Mouse (Mus musculus): ENCODE results near the gene Prdm1. TPM values are rescaled to one million over a fixed set of nuclear protein-coding genes. Genes with fewer than 3 reads are reported as not detected.

The Prdm1 gene
- polyA plus RNA-seq, 1 experiment = 0.90 TPM

GRCm38 (mm10) chr10:44508649-44509048, 19.7 kb downstream of the Prdm1 start:
- H3K4me3 ChIP-seq (replicated peaks; ENCODE audit: control insufficient read depth, low read depth, low read length) = no peak overlapping the region
- H3K27ac ChIP-seq (ENCODE audit: control insufficient read depth, insufficient read depth, low read depth, low read length, poor library complexity) = no peak overlapping the region
- 82% methylated on average over 7 of the region's 7 CpGs for WGBS
- no peaks in the 10 kb centered on the region for H3K4me1 ChIP-seq (ENCODE audit: control insufficient read depth, insufficient read depth, low read length)
- TF ChIP-seq CTCF (IDR thresholded peaks at IDR 0.05; ENCODE audit: control insufficient read depth, insufficient read depth, low read length) (no peak), POLR2A (IDR thresholded peaks at IDR 0.05; ENCODE audit: borderline replicate concordance, control insufficient read depth, low read depth, low read length) (no peak)

- TF ChIP-seq CTCF (IDR thresholded peaks at IDR 0.05; ENCODE audit: control insufficient read depth, insufficient read depth, low read length) = no peak
- TF ChIP-seq POLR2A (IDR thresholded peaks at IDR 0.05; ENCODE audit: borderline replicate concordance, control insufficient read depth, low read depth, low read length) = no peak
- Histone ChIP-seq H3K4me1 (ENCODE audit: control insufficient read depth, insufficient read depth, low read length) (no peaks in the 10 kb centered on the region), H3K27ac (ENCODE audit: control insufficient read depth, insufficient read depth, low read depth, low read length, poor library complexity) (no peak overlapping the region), H3K4me3 (replicated peaks; ENCODE audit: control insufficient read depth, low read depth, low read length) (no peak overlapping the region)
- 53% methylated on average over 2 of the region's 2 CpGs for WGBS
Measured at GRCm38 (mm10) chr10:44507984-44508383, 20.3 kb downstream of the Prdm1 start.

- no peaks in the 10 kb centered on the region for H3K4me1 ChIP-seq (ENCODE audit: control insufficient read depth, insufficient read depth, low read length)
- no peak overlapping the region for H3K4me3 ChIP-seq (replicated peaks; ENCODE audit: control insufficient read depth, low read depth, low read length)
- H3K27ac ChIP-seq (ENCODE audit: control insufficient read depth, insufficient read depth, low read depth, low read length, poor library complexity) = no peak overlapping the region
- TF ChIP-seq POLR2A (IDR thresholded peaks at IDR 0.05; ENCODE audit: borderline replicate concordance, control insufficient read depth, low read depth, low read length) = no peak
- no peak for TF ChIP-seq CTCF (IDR thresholded peaks at IDR 0.05; ENCODE audit: control insufficient read depth, insufficient read depth, low read length)
- WGBS = 77% methylated on average over 13 of the region's 13 CpGs
Measured at GRCm38 (mm10) chr10:44502891-44503290, 25.4 kb downstream of the Prdm1 start.

GRCm38 (mm10) chr10:44499897-44500519, 28.3 kb downstream of the Prdm1 start:
- Histone ChIP-seq H3K4me3 (replicated peaks; ENCODE audit: control insufficient read depth, low read depth, low read length) (no peak overlapping the region), H3K27ac (ENCODE audit: control insufficient read depth, insufficient read depth, low read depth, low read length, poor library complexity) (no peak overlapping the region), H3K4me1 (ENCODE audit: control insufficient read depth, insufficient read depth, low read length) (no peaks in the 10 kb centered on the region)
- WGBS = 54% methylated on average over 15 of the region's 15 CpGs
- TF ChIP-seq POLR2A (IDR thresholded peaks at IDR 0.05; ENCODE audit: borderline replicate concordance, control insufficient read depth, low read depth, low read length) = no peak
- TF ChIP-seq CTCF (IDR thresholded peaks at IDR 0.05; ENCODE audit: control insufficient read depth, insufficient read depth, low read length) = no peak

GRCm38 (mm10) chr10:44493818-44494492, 34.3 kb downstream of the Prdm1 start:
- WGBS = 74% methylated on average over 15 of the region's 15 CpGs
- H3K4me3 ChIP-seq (replicated peaks; ENCODE audit: control insufficient read depth, low read depth, low read length) = no peak overlapping the region
- no peak for TF ChIP-seq CTCF (IDR thresholded peaks at IDR 0.05; ENCODE audit: control insufficient read depth, insufficient read depth, low read length)
- no peak for TF ChIP-seq POLR2A (IDR thresholded peaks at IDR 0.05; ENCODE audit: borderline replicate concordance, control insufficient read depth, low read depth, low read length)
- no peaks in the 10 kb centered on the region for H3K4me1 ChIP-seq (ENCODE audit: control insufficient read depth, insufficient read depth, low read length)
- no peak overlapping the region for H3K27ac ChIP-seq (ENCODE audit: control insufficient read depth, insufficient read depth, low read depth, low read length, poor library complexity)

GRCm38 (mm10) chr10:44492815-44493525, 35.3 kb downstream of the Prdm1 start:
- Histone ChIP-seq H3K4me3 (replicated peaks; ENCODE audit: control insufficient read depth, low read depth, low read length) (no peak overlapping the region), H3K27ac (ENCODE audit: control insufficient read depth, insufficient read depth, low read depth, low read length, poor library complexity) (no peak overlapping the region), H3K4me1 (ENCODE audit: control insufficient read depth, insufficient read depth, low read length) (no peaks in the 10 kb centered on the region)
- whole genome bisulfite sequencing = 87% methylated on average over 8 of the region's 8 CpGs
- no peak for TF ChIP-seq CTCF (IDR thresholded peaks at IDR 0.05; ENCODE audit: control insufficient read depth, insufficient read depth, low read length)
- TF ChIP-seq POLR2A (IDR thresholded peaks at IDR 0.05; ENCODE audit: borderline replicate concordance, control insufficient read depth, low read depth, low read length) = no peak

GRCm38 (mm10) chr10:44490899-44491422, 37.3 kb downstream of the Prdm1 start:
- no peak overlapping the region for H3K27ac ChIP-seq (ENCODE audit: control insufficient read depth, insufficient read depth, low read depth, low read length, poor library complexity)
- no peak overlapping the region for H3K4me3 ChIP-seq (replicated peaks; ENCODE audit: control insufficient read depth, low read depth, low read length)
- no peaks in the 10 kb centered on the region for H3K4me1 ChIP-seq (ENCODE audit: control insufficient read depth, insufficient read depth, low read length)
- TF ChIP-seq POLR2A (IDR thresholded peaks at IDR 0.05; ENCODE audit: borderline replicate concordance, control insufficient read depth, low read depth, low read length) (no peak), CTCF (IDR thresholded peaks at IDR 0.05; ENCODE audit: control insufficient read depth, insufficient read depth, low read length) (no peak)
- WGBS = 85% methylated on average over 5 of the region's 5 CpGs

- no peaks in the 10 kb centered on the region for H3K4me1 ChIP-seq (ENCODE audit: control insufficient read depth, insufficient read depth, low read length)
- H3K27ac ChIP-seq (ENCODE audit: control insufficient read depth, insufficient read depth, low read depth, low read length, poor library complexity) = no peak overlapping the region
- no peak for TF ChIP-seq POLR2A (IDR thresholded peaks at IDR 0.05; ENCODE audit: borderline replicate concordance, control insufficient read depth, low read depth, low read length)
- no peak for TF ChIP-seq CTCF (IDR thresholded peaks at IDR 0.05; ENCODE audit: control insufficient read depth, insufficient read depth, low read length)
- no peak overlapping the region for H3K4me3 ChIP-seq (replicated peaks; ENCODE audit: control insufficient read depth, low read depth, low read length)
- WGBS = 86% methylated on average over 10 of the region's 11 CpGs
Measured at GRCm38 (mm10) chr10:44487132-44487531, 41.2 kb downstream of the Prdm1 start.
